Comparison of ENCODE assay signal across 8 mouse cellular contexts in genomic region chr7:139949893-139950282, GRCm38 (mm10). TPM values are rescaled to one million over a fixed set of nuclear protein-coding genes. Genes with fewer than 3 reads are reported as not detected.
DNase-seq lines count a peak whose midpoint lies in the region; ATAC-seq lines count a peak whose summit lies in the region.

No protein-coding gene starts in this region.

- peak overlapping the region; percentile 91 for H3K4me2 ChIP-seq in kidney, embryonic 16.5 days (replicated peaks; ENCODE audit: low read depth, low read length)

- WGBS in heart, embryonic 10.5 days: under 1% methylated on average over 15 of the region's 15 CpGs
- under 1% methylated on average over 15 of the region's 15 CpGs for WGBS in kidney, embryonic 16.5 days

- peaks cover 19% of the 10 kb centered on the region for H3K4me1 ChIP-seq in heart, embryonic 10.5 days
- 0 out of 2 replicates have a peak, but pooled peaks cover 6% of the 10 kb centered on the region for H3K4me1 ChIP-seq in kidney, embryonic 16.5 days (ENCODE audit: insufficient read depth, low read length)

- peak overlapping the region; percentile 83 for H3K27ac ChIP-seq in heart, embryonic 10.5 days
- peak overlapping the region; percentile 51 for H3K27ac ChIP-seq in kidney, embryonic 16.5 days (ENCODE audit: low read length)

- H3K9me3 ChIP-seq in heart, embryonic 10.5 days: no peaks in the 10 kb centered on the region
- H3K9me3 ChIP-seq in kidney, embryonic 16.5 days (ENCODE audit: low read length): no peaks in the 10 kb centered on the region

- peak; percentile 24 for DNase-seq in kidney, adult 18-20 months
- DNase-seq in kidney, adult 11 months: no peak
- DNase-seq in heart, embryonic 10.5 days (ENCODE audit: low spot score): peak; percentile 89
- DNase-seq in lung, postnatal 36 days: peak; percentile 67
- peak; percentile 84 for DNase-seq in retina, postnatal 1 day
- DNase-seq in adipocyte (ENCODE audit: low spot score): no peak

- H3K36me3 ChIP-seq in heart, embryonic 10.5 days: no peaks in the 10 kb centered on the region
- no peaks in the 10 kb centered on the region for H3K36me3 ChIP-seq in kidney, embryonic 16.5 days (ENCODE audit: insufficient read depth, low read length)

- H3K27me3 ChIP-seq in heart, embryonic 10.5 days (ENCODE audit: insufficient read depth, poor library complexity, severe bottlenecking): peaks cover 64% of the 10 kb centered on the region
- peaks cover 22% of the 10 kb centered on the region for H3K27me3 ChIP-seq in kidney, embryonic 16.5 days (ENCODE audit: insufficient read depth, low read length)

- peak; percentile 77 for ATAC-seq in common myeloid progenitor, adult 5-6 weeks (replicated peaks; ENCODE audit: low read depth, poor library complexity, severe bottlenecking)
- peak; percentile 86 for ATAC-seq in kidney, embryonic 16.5 days (ENCODE audit: low FRiP score, low TSS enrichment)

- peak overlapping the region; percentile 69 for H3K4me3 ChIP-seq in heart, embryonic 10.5 days
- peak overlapping the region; percentile 67 for H3K4me3 ChIP-seq in kidney, embryonic 16.5 days (ENCODE audit: low read length)

- peak overlapping the region; percentile 73 for H3K9ac ChIP-seq in kidney, embryonic 16.5 days (replicated peaks; ENCODE audit: low read length)

RNA-seq across cellular contexts. Expression of gene Utf1, which starts 6.3 kb away (rescaled TPM):
- total RNA-seq in common myeloid progenitor, adult 5-6 weeks (2017): not detected in 2 replicates
- 0.14 TPM in 1 of 2 replicates, not detected in the other for polyA plus RNA-seq in heart, embryonic 10.5 days (2016; fragmentation: Nextera tagmentation; extraction: Ambion mirVana)
- polyA plus RNA-seq in kidney, embryonic 16.5 days (2015; fragmentation: Nextera tagmentation; extraction: Ambion mirVana): 0.21 TPM in 1 of 2 replicates, not detected in the other

RNA-seq across cellular contexts. Expression of gene 6430531B16Rik, which starts 28.7 kb away (rescaled TPM):
- 0.49 TPM in 1 of 2 replicates, not detected in the other for total RNA-seq in common myeloid progenitor, adult 5-6 weeks (2017)
- 0.33 TPM in 1 of 2 replicates, not detected in the other for polyA plus RNA-seq in heart, embryonic 10.5 days (2016; fragmentation: Nextera tagmentation; extraction: Ambion mirVana)
- polyA plus RNA-seq in kidney, embryonic 16.5 days (2015; fragmentation: Nextera tagmentation; extraction: Ambion mirVana): 0.71 and 0.94 TPM in 2 replicates

RNA-seq across cellular contexts. Expression of gene Adam8, which starts 42.5 kb away (rescaled TPM):
- 0.34 and 0.46 TPM in 2 replicates for total RNA-seq in common myeloid progenitor, adult 5-6 weeks (2017)
- 0.57 and 1.3 TPM in 2 replicates for polyA plus RNA-seq in heart, embryonic 10.5 days (2016; fragmentation: Nextera tagmentation; extraction: Ambion mirVana)
- 1.6 and 1.8 TPM in 2 replicates for polyA plus RNA-seq in kidney, embryonic 16.5 days (2015; fragmentation: Nextera tagmentation; extraction: Ambion mirVana)

RNA-seq across cellular contexts. Expression of gene Kndc1, which starts 55.4 kb away (rescaled TPM):
- not detected in 2 replicates for total RNA-seq in common myeloid progenitor, adult 5-6 weeks (2017)
- polyA plus RNA-seq in heart, embryonic 10.5 days (2016; fragmentation: Nextera tagmentation; extraction: Ambion mirVana): 0.07 and 0.18 TPM in 2 replicates
- 0.12 and 0.22 TPM in 2 replicates for polyA plus RNA-seq in kidney, embryonic 16.5 days (2015; fragmentation: Nextera tagmentation; extraction: Ambion mirVana)

Comparison
In these comparisons a context has a peak if more than half of its experiments do, and no peak if none do; other contexts are left out.
1. DNase-seq: peak in kidney, adult 18-20 months (single experiment), heart, embryonic 10.5 days (single experiment), lung, postnatal 36 days (single experiment) and retina, postnatal 1 day (single experiment); none in kidney, adult 11 months (single experiment) and adipocyte (single experiment).